Mouse (Mus musculus) spleen, adult 2 months (tissue): ENCODE data around the gene Kpna6.

ENCODE experiments used
- CTCF ChIP-seq: fragments of 200-500 bp; IDR thresholded peaks from 2 replicates; pipeline ENCODE4 v1.5.1; 2011; ENCODE audit warnings: mild to moderate bottlenecking, inconsistent platforms; ENCODE audit not compliant: insufficient read depth, insufficient read length, insufficient replicate concordance; ENCODE audit errors: extremely low read depth
- POLR2A ChIP-seq: fragments of 200-500 bp; IDR thresholded peaks from 2 replicates; pipeline ENCODE4 v1.6.1; 2011; ENCODE audit warnings: low read depth, low read length, inconsistent platforms

DNA sequence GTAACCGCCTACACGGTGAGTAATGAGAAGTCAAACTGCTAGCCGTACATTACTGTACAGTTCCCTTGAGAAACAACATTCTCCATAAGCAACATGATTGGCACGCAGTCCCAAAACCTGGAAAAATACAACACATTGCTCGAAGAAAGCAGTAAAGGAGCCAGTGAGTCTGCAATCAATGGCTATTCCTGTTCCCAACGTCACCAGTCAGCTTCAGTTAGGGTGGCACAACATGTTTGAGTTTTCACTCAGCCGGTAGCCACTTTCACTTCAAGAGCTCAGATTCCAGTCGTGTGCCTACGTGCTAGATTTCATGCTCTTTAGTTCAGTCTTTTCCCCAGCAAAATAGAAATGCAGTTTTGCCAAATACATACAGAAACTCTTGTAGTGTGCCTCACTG lies 43.7 kb upstream of the Kpna6 start:
- TF ChIP-seq CTCF (no peak), POLR2A (no peak)
